9 mouse cellular contexts compared by ENCODE assay signal in the genomic region with DNA sequence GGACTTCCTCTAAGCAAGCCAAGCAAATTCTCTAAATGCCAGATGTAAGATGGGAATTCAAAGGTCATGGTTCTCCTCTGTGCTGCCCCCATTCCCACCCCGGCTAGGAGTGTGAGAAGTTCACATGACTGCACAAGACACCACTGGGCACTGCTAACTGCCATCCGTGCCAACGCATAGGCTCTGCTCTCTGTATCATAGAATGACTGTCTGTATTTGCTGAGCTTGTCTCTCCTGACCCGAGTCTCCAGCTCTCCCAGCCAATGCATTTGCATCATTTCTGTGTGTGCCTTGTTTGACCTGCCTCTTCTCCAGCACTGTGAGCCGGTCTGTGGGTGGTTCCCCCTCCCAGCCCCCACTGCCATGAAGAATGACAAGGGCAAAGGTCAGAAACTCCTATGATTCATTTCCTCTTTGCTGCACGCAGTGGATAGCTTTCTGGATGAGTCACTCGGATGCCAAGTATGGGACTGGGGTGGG. TPM values are rescaled to one million over a fixed set of nuclear protein-coding genes. Genes with fewer than 3 reads are reported as not detected.
DNase-seq lines count a peak whose midpoint lies in the region; ATAC-seq and TF ChIP-seq lines count a peak whose summit lies in the region.
"Had no signal": no experiment of that assay in that cellular context is flagged by ENCODE, and none has a peak within 500 bp of the region (broad histone marks: within the 10 kb centered on the region; RNA-seq: fewer than 3 reads in every experiment).

No protein-coding gene starts in this region.

- 56% methylated on average over 7 of the region's 7 CpGs for WGBS in midbrain, embryonic 13.5 days
- 47% methylated on average over 7 of the region's 7 CpGs for WGBS in midbrain, embryonic 11.5 days
- 17% methylated on average over 7 of the region's 7 CpGs for WGBS in hindbrain, postnatal 0 days
- 22% methylated on average over 7 of the region's 7 CpGs for WGBS in liver, embryonic 14.5 days (ENCODE audit: insufficient replicate concordance)
- 10% methylated on average over 7 of the region's 7 CpGs for WGBS in stomach, postnatal 0 days
- 72% methylated on average over 7 of the region's 7 CpGs for WGBS in thymus, adult 2 months

- TF ChIP-seq EP300 in liver, embryonic 14.5 days (IDR thresholded peaks at IDR 0.05; ENCODE audit: low read depth) = no peak
- TF ChIP-seq EP300 in stomach, postnatal 0 days (optimal IDR thresholded peaks at IDR 0.05) = no peak

- ATAC-seq in midbrain, embryonic 13.5 days = 0 out of 2 replicates have a peak, but pooled peaks have one; percentile 47
- ATAC-seq in midbrain, embryonic 11.5 days (ENCODE audit: low FRiP score) = no peak; the same call in 1 of the 2 replicates
- ATAC-seq in hindbrain, postnatal 0 days = peak; percentile 54
- ATAC-seq in liver, embryonic 14.5 days (ENCODE audit: insufficient read depth) = peak; percentile 64
- ATAC-seq in stomach, postnatal 0 days (ENCODE audit: low FRiP score, low TSS enrichment) = peak; percentile 82

- TF ChIP-seq CTCF in hindbrain, postnatal 0 days (IDR thresholded peaks at IDR 0.05; ENCODE audit: low read depth) = no peak
- no peak for TF ChIP-seq CTCF in liver, embryonic 14.5 days (IDR thresholded peaks at IDR 0.05; ENCODE audit: low read depth)
- no peak for TF ChIP-seq CTCF in stomach, postnatal 0 days (IDR thresholded peaks at IDR 0.05; ENCODE audit: low read depth)
- TF ChIP-seq CTCF in thymus, adult 2 months (IDR thresholded peaks at IDR 0.05; ENCODE audit: borderline replicate concordance, control insufficient read depth, extremely low read depth, insufficient read depth, low read length, poor library complexity) = no peak

- H3K4me2 ChIP-seq in midbrain, embryonic 13.5 days (replicated peaks) = no peak overlapping the region
- H3K4me2 ChIP-seq in midbrain, embryonic 11.5 days = no peak overlapping the region
- H3K4me2 ChIP-seq in hindbrain, postnatal 0 days (ENCODE audit: low read depth, low read length) = no peak overlapping the region
- no peak overlapping the region for H3K4me2 ChIP-seq in liver, embryonic 14.5 days (ENCODE audit: low read depth)
- no peak overlapping the region for H3K4me2 ChIP-seq in stomach, postnatal 0 days (replicated peaks; ENCODE audit: low read depth)
- H3K4me2 ChIP-seq: limb, embryonic 15.5 days had no signal

- H3K27ac ChIP-seq in midbrain, embryonic 13.5 days = no peak overlapping the region
- H3K27ac ChIP-seq in midbrain, embryonic 11.5 days (ENCODE audit: low read depth, low read length) = no peak overlapping the region
- no peak overlapping the region for H3K27ac ChIP-seq in hindbrain, postnatal 0 days
- H3K27ac ChIP-seq in liver, embryonic 14.5 days = no peak overlapping the region
- peak overlapping the region; percentile 45 for H3K27ac ChIP-seq in stomach, postnatal 0 days (replicated peaks)
- H3K27ac ChIP-seq in thymus, adult 2 months (ENCODE audit: control insufficient read depth, insufficient read depth, low read length) = no peak overlapping the region
- H3K27ac ChIP-seq: limb, embryonic 15.5 days had no signal

- DNase-seq in midbrain, embryonic 11.5 days (ENCODE audit: low spot score, missing footprints) = no peak
- DNase-seq in embryo, embryonic 9.5 days (ENCODE audit: extremely low spot score) = peak; percentile 57
- DNase-seq in hindbrain, postnatal 0 days (ENCODE audit: low spot score) = no peak
- peak in 2 of 3 experiments; percentile 20 to 30 for DNase-seq in liver, embryonic 14.5 days (ENCODE audit: low read depth in 3 of 3, low spot score in 3 of 3)
- DNase-seq in stomach, postnatal 0 days (ENCODE audit: low spot score) = peak; percentile 72
- no peak for DNase-seq in thymus, adult 2 months
- DNase-seq in frontal cortex, adult 2 months (ENCODE audit: extremely low spot score in 1 of 2, low spot score in 1 of 2) = no peak

- H3K4me1 ChIP-seq in midbrain, embryonic 13.5 days (replicated peaks) = peaks cover 15% of the 10 kb centered on the region
- 0 out of 2 replicates have a peak, but pooled peaks cover 2% of the 10 kb centered on the region for H3K4me1 ChIP-seq in midbrain, embryonic 11.5 days (ENCODE audit: control insufficient read depth, insufficient read depth, low read length)
- no peaks in the 10 kb centered on the region; the same call in 1 of the 2 replicates for H3K4me1 ChIP-seq in hindbrain, postnatal 0 days (ENCODE audit: insufficient read depth, low read length)
- H3K4me1 ChIP-seq in liver, embryonic 14.5 days (replicated peaks; ENCODE audit: control insufficient read depth in 2 of 2, insufficient read depth in 2 of 2, low read length in 1 of 2) = peaks cover 17 to 36% of the 10 kb centered on the region in 2 experiments
- peaks cover 8% of the 10 kb centered on the region for H3K4me1 ChIP-seq in stomach, postnatal 0 days (replicated peaks; ENCODE audit: control insufficient read depth, insufficient read depth)
- peaks cover 18% of the 10 kb centered on the region for H3K4me1 ChIP-seq in thymus, adult 2 months (replicated peaks; ENCODE audit: control insufficient read depth, insufficient read depth, low read length)

- no peaks in the 10 kb centered on the region for H3K36me3 ChIP-seq in midbrain, embryonic 13.5 days
- no peaks in the 10 kb centered on the region for H3K36me3 ChIP-seq in midbrain, embryonic 11.5 days (ENCODE audit: control insufficient read depth, insufficient read depth, low read length)
- H3K36me3 ChIP-seq in hindbrain, postnatal 0 days (ENCODE audit: insufficient read depth, low read length) = no peaks in the 10 kb centered on the region
- H3K36me3 ChIP-seq in liver, embryonic 14.5 days (replicated peaks; ENCODE audit: control insufficient read depth, insufficient read depth, low read depth) = no peaks in the 10 kb centered on the region
- H3K36me3 ChIP-seq in stomach, postnatal 0 days (ENCODE audit: control insufficient read depth, insufficient read depth, low read length) = no peaks in the 10 kb centered on the region
- no peaks in the 10 kb centered on the region for H3K36me3 ChIP-seq in thymus, adult 2 months (ENCODE audit: control insufficient read depth, insufficient read depth, low read length)
- H3K36me3 ChIP-seq: limb, embryonic 15.5 days had no signal

- no peaks in the 10 kb centered on the region for H3K27me3 ChIP-seq in midbrain, embryonic 13.5 days
- H3K27me3 ChIP-seq in midbrain, embryonic 11.5 days (ENCODE audit: control insufficient read depth, insufficient read depth, low read length) = no peaks in the 10 kb centered on the region
- H3K27me3 ChIP-seq in hindbrain, postnatal 0 days (ENCODE audit: insufficient read depth, low read length) = no peaks in the 10 kb centered on the region
- no peaks in the 10 kb centered on the region for H3K27me3 ChIP-seq in liver, embryonic 14.5 days (ENCODE audit: control insufficient read depth, insufficient read depth, low read length)
- no peaks in the 10 kb centered on the region for H3K27me3 ChIP-seq in stomach, postnatal 0 days (ENCODE audit: control insufficient read depth, insufficient read depth, low read length)
- H3K27me3 ChIP-seq in thymus, adult 2 months (ENCODE audit: control insufficient read depth, insufficient read depth, low read length) = no peaks in the 10 kb centered on the region
- H3K27me3 ChIP-seq: limb, embryonic 15.5 days had no signal

- no peak for TF ChIP-seq POLR2A in thymus, adult 2 months (IDR thresholded peaks at IDR 0.05; ENCODE audit: control insufficient read depth, extremely low read depth, insufficient read depth, low read length, poor library complexity)

- H3K4me3 ChIP-seq in midbrain, embryonic 13.5 days (replicated peaks) = no peak overlapping the region
- no peak overlapping the region for H3K4me3 ChIP-seq in midbrain, embryonic 11.5 days (ENCODE audit: low read depth, low read length)
- no peak overlapping the region for H3K4me3 ChIP-seq in hindbrain, postnatal 0 days (ENCODE audit: low read length)
- H3K4me3 ChIP-seq in liver, embryonic 14.5 days (ENCODE audit: insufficient read depth in 1 of 2, low read depth in 2 of 2, low read length in 2 of 2) = no peak overlapping the region
- H3K4me3 ChIP-seq in stomach, postnatal 0 days (ENCODE audit: low read depth, low read length) = no peak overlapping the region
- no peak overlapping the region for H3K4me3 ChIP-seq in thymus, adult 2 months (ENCODE audit: control insufficient read depth, insufficient read depth, low read length)
- H3K4me3 ChIP-seq: limb, embryonic 15.5 days had no signal

- no peaks in the 10 kb centered on the region for H3K9me3 ChIP-seq in midbrain, embryonic 13.5 days
- no peaks in the 10 kb centered on the region for H3K9me3 ChIP-seq in midbrain, embryonic 11.5 days (ENCODE audit: control insufficient read depth, low read length)
- no peaks in the 10 kb centered on the region for H3K9me3 ChIP-seq in hindbrain, postnatal 0 days (ENCODE audit: low read length)
- no peaks in the 10 kb centered on the region for H3K9me3 ChIP-seq in liver, embryonic 14.5 days (ENCODE audit: control insufficient read depth, low read length)
- H3K9me3 ChIP-seq in stomach, postnatal 0 days (ENCODE audit: control insufficient read depth, low read length) = no peaks in the 10 kb centered on the region
- H3K9me3 ChIP-seq: limb, embryonic 15.5 days had no signal

- no peak overlapping the region for H3K9ac ChIP-seq in midbrain, embryonic 13.5 days (replicated peaks)
- no peak overlapping the region for H3K9ac ChIP-seq in midbrain, embryonic 11.5 days (ENCODE audit: low read length)
- H3K9ac ChIP-seq in hindbrain, postnatal 0 days (replicated peaks; ENCODE audit: low read length) = no peak overlapping the region
- no peak overlapping the region for H3K9ac ChIP-seq in liver, embryonic 14.5 days (replicated peaks)
- H3K9ac ChIP-seq in stomach, postnatal 0 days (ENCODE audit: low read length) = no peak overlapping the region
- H3K9ac ChIP-seq: limb, embryonic 15.5 days had no signal

RNA-seq across cellular contexts. Expression of gene Phlda1, which starts 37.7 kb away (rescaled TPM):
- 31.3 and 32.4 TPM in 2 replicates for polyA plus RNA-seq in midbrain, embryonic 13.5 days (2015; fragmentation: Nextera tagmentation; extraction: Ambion mirVana)
- 13.0 and 13.1 TPM in 2 replicates for polyA plus RNA-seq in midbrain, embryonic 11.5 days (2014; fragmentation: Nextera tagmentation; extraction: Ambion mirVana)
- 7.0 and 8.4 TPM in 2 replicates for total RNA-seq in hindbrain, postnatal 0 days (2014; rRNA removed)
- 36.2 and 39.4 TPM in 2 replicates for polyA plus RNA-seq in hindbrain, postnatal 0 days (2015; fragmentation: Nextera tagmentation; extraction: Ambion mirVana)
- 2.1 and 2.8 TPM in 2 replicates for polyA plus RNA-seq in liver, embryonic 14.5 days (2012; rRNA removed)
- 2.8 and 3.9 TPM in 2 replicates for polyA plus RNA-seq in liver, embryonic 14.5 days (2014; fragmentation: Nextera tagmentation; extraction: Ambion mirVana)
- polyA plus RNA-seq in stomach, postnatal 0 days (2015; fragmentation: Nextera tagmentation; extraction: Ambion mirVana) = 29.6 and 32.3 TPM in 2 replicates
- polyA plus RNA-seq in thymus, adult 2 months (2012; rRNA removed) = 14.3 and 24.9 TPM in 2 replicates
- polyA plus RNA-seq in frontal cortex, adult 2 months (2012; rRNA removed) = 28.9 and 30.9 TPM in 2 replicates

Comparison
In these comparisons a context has a peak if more than half of its experiments do, and no peak if none do; other contexts are left out.
1. DNase-seq: peak in embryo, embryonic 9.5 days (single experiment), liver, embryonic 14.5 days (2 of 3) and stomach, postnatal 0 days (single experiment); none in midbrain, embryonic 11.5 days (single experiment), hindbrain, postnatal 0 days (single experiment), thymus, adult 2 months (single experiment) and frontal cortex, adult 2 months (0 of 2).